Mouse (Mus musculus): ENCODE results near the gene Fam181a.

DNA sequence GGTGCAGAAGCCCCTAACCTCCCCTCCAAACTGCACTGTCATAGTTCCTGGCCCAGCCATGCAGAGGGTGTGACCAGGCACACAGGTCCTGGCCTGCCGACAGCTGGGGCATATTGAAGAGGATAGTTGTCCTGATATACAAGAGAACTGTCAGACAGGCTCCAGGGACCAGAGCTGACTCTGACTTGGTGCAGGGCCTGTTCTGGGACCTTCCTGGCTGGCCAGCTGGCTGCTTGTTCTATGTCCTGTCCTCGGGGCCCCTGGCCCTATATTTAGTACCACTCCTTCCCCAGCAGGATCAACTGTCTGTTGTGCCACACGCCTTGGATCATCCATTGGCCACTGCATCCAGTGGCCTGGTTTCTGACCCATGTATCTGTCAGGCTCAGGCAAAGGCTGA, 51.6 kb downstream of the Fam181a start:
- no peak for TF ChIP-seq CTCF (IDR thresholded peaks at IDR 0.05; ENCODE audit: low read depth)
- TF ChIP-seq EP300 (IDR thresholded peaks at IDR 0.05; ENCODE audit: low read depth) = no peak

Measured in heart, postnatal 0 days (tissue).